Mouse (Mus musculus) erythroid progenitor cell, adult 5-6 weeks (primary cell): ENCODE data around the gene Kcnh2. TPM values are rescaled to one million over a fixed set of nuclear protein-coding genes. Genes with fewer than 3 reads are reported as not detected.

ENCODE experiments used
- ATAC-seq: replicated peaks from 2 replicates; pipeline ENCODE4 v1.8.0; 2016; ENCODE audit warnings: moderate number of reproducible peaks, mild to moderate bottlenecking, moderate TSS enrichment, inconsistent platforms; ENCODE audit not compliant: poor library complexity, low FRiP score, severe bottlenecking
- total RNA-seq, 2 experiments: library from RNA; stranded (forward) in 1 of 2; stranded (reverse) in 1 of 2; fragments of 150-400 nt in 1 of 2; fragments of 186-747, 209-891 nt in 1 of 2; gene quantifications; 2 replicates each; pipeline versions ENCODE4 v1.2.3 to v1.2.4; 2015 to 2017; ENCODE audit warnings: low replicate concordance in 2 of 2

Gene Kcnh2
- total RNA-seq, 2 experiments from 2014 or later: not detected

DNA sequence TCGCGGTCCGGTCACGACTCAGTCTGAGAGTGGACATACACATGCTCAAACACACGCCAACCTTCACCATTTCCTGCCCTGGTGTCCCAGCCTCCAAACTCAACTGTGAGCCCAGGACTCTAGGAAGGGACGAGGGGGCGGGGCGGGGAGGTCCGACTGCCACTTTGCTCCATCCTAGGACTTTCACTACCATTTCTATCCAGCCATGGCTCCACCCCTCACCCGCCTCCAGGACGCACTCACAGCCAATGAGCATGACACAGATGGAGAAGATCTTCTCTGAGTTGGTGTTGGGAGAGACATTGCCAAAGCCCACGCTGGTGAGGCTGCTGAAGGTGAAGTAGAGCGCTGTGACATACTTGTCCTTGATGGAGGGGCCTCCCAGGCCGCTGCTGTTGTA is 26.2 kb downstream of the Kcnh2 start:
- ATAC-seq: no peak

DNA sequence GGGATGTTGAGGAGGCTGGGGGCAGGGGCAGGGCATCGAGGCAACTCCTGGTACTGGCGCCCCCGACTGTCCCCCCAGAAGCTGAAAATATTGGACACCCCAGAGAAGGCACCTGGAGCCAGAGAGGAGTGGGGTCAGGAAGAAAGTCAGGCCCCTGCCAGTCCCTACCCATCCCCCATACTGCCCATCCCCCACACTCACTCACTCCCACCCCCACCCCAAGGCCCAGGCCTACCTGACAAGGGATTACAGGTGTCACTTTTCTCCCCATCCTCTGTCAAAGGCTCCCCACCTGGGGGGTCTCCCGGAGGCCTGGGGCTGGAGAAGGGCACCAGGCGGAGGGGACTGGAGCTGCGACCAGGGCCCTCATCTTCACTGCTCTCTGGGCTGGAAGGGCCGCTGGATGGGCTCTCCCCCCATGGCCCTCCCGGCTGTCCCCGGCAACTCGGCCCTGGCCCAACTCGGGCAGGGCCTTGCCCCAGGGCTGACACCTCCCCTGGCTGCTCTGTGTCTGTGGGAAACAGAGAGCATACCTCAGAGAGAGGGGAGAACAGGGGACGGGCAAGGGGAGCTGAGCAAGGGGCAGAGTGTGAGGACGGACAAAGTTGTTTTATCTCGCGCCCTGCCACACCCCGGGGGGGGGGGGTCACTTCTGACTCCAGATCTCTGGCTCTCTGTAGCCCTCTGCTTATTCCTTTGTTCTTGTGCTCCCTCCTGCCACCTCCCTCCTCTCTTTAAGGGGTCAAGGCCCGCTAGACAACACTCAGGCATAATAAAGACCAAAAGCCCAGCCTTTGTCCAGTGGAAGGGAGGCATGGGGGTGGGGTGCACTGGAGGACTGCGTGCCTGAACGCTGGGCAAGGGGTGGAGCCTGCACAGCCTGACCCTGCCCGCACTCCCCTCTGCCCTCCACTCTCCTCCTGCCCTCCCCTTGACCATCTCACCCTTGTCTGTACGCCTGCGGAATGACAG is 29.4 kb downstream of the Kcnh2 start:
- no peak for ATAC-seq

DNA sequence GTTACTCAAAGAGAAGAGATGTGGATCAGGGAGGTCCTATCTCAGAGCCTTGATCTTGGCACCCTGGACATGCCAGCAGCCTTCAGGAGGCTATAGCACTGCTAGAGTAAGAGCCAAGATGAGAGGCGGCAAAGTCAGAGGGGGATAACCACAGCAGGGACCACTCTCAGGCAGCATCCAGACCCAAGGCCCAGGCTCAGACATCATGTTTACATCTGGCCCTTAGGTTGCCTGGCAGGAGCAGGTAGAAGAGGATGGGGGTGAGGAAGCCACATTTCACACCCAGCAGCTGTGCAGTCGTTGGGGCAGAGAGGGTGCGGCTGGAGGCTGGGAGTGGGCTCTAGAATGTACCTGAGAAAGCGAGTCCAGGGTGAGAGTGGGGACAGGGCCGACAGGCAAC is 30.5 kb downstream of the Kcnh2 start:
- ATAC-seq: no peak

DNA sequence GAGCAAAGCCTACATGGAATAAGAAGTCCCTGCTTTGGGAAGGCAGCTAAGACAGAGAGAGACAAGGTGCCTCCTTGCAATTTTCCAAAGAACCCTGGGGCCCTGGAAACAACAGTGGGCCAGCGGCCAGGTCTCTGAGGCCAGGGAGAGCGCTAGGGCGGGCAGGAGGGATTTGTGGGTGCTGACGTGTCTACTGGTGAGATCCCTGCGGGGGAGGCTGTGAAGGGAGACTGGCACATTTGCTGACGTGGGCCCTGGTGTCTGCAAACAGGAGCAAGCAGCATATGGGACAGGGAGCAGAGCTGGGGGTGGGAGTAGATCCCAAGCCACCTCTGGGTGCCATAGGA is 31.0 kb downstream of the Kcnh2 start:
- no peak for ATAC-seq

DNA sequence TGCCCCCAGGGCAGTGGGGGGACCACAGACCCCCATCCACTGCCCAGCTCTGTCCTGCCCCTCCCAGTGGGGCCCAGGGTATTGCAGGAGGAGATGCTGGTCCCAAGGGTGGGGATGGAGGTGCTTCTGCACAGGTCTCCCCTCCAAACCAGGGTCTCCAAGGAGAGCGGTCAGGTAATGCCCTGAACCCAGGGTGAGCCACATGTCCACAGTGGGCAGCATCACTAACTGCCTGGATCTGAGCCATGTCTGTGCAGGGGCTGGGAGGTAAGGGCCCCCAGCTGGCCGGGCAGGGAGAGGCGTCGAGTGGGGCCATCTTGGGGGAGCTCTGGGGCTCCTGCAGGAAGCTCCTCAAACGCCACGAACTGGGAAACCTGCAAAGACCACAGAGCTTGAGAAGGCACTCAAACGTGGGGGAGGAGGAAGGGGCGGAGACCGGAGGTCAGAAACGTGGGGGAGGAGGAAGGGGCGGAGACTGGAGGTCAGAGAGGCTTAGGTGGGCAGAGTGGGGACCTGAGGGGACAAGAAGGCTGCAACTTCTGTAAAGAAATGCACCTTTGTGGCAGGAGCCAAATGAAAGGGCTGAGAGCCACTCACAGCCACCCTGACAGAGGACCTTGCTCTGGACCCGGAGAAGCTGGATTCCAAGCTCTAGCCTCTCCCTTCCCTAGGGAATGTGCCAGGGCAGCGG is 31.5 kb downstream of the Kcnh2 start:
- no peak for ATAC-seq

DNA sequence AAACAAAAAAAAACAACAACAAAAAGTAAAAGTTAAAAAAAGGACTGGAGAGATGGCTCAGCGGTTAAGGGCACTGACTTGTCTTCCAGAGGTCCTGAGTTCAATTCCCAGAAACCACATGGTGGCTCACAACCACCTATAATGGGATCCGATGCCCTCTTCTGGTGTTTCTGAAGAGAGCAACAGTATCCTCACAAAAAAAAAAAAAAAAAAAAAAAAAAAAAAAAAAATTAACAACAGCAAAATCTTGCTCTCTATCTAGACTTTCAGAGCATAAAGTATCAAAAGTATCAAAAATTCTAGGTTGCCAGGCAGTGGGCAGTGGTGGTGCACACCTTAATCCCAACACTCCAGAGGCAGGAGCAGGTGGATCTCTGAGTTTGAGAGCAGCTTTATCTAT is 42.2 kb downstream of the Kcnh2 start:
- ATAC-seq: no peak

DNA sequence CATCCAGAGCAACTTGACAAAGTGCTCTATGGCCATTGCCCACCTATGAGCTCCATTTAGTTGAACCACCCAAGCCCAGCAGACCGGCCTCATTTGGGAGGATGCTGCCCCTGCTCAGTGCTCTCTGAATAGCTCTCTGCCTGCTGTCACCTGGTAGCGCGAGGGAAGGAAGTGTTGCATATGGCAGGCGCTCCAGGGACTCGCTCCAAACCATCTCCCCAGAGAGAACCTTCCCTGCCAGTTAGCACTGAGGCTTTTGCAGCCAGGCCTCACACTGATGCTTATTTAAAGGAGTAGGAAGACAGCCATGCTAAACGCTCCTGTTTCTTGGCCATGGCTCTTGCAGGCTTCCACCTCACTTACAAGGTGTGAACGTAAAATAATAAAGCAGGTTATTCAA is 42.8 kb downstream of the Kcnh2 start:
- ATAC-seq: no peak

DNA sequence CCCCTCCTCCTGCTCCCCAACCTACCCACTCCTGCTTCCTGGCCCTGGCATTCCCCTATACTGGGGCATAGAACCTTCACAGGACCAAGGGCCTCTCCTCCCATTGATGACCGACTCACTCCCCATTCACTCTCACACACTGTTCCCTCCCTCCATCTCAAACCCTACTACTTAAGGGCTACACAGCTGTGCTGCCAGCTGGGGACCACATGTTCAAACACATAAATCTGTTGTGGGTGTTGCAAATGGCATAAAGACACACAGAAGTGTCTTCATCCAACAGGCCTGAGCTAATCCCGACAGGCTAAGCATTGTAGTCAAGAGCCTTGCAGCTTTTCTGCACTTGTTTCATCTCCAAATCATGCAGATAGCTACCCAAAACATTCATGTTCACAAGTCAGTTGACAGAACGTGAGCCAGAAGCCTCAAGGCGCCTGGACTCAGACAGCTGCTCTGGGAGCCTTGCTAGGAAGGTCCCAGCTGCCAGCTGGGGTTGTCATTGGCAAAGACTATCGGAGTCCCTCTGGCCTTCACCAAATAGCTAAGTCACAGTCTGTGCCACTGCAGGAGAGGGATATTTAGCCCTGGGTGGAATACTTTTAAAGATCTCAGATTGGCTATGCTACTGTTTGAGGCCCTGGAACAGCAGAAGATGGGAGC is 44.2 kb downstream of the Kcnh2 start:
- no peak for ATAC-seq

DNA sequence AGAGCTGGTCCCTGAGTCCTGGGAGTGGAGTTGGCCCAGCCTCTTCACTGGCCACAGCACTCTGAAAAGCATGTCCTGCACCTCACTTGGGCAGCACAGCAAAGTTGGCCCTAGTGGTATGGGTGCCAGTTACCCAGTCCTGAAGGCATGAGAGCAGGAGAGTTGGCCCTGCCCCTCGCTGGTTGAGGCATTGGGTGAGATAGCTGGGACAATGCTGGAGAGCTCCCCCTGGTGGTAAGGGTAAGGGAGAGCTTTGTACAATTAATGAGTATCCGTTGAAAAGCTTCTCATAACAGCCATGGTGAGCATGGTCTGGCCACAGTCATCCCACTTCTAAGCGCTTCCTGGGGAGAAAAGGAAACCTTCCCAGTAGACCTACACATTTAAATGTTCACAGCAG is 48.2 kb downstream of the Kcnh2 start:
- peak; percentile 61 for ATAC-seq

DNA sequence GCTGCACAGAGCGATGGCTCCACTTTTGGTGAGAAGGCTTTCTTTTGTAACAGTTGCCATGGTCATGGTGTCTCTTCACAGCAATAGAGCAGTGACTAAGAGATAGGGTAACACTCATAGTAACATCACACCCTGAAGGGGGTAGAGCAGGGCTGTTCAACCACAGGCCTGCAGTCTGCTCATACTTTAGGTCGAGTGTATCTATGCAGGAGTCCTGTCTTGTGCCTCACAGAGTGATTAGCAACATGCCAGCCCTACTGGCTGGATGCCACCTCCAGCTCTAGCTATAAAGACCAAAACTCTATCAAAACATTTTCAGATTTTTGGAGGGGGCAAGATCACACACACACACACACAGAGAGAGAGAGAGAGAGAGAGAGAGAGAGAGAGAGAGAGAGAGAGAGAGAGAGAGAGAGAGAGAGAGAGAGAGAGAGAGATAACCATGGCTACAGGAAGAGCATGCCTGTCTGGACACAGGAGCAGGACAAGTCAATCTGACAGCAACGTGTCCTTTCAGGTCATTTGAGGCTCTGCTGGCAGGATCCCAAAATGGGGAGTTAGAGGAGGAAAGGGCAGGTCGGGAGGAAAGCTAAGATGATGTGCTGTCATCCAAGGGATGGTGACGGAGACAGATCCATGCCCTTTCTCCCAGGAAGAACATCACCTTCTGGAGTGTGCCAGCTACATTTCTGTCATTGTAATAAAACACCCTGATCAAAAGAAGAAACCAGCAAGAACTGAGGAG is 51.4 kb downstream of the Kcnh2 start:
- no peak for ATAC-seq

DNA sequence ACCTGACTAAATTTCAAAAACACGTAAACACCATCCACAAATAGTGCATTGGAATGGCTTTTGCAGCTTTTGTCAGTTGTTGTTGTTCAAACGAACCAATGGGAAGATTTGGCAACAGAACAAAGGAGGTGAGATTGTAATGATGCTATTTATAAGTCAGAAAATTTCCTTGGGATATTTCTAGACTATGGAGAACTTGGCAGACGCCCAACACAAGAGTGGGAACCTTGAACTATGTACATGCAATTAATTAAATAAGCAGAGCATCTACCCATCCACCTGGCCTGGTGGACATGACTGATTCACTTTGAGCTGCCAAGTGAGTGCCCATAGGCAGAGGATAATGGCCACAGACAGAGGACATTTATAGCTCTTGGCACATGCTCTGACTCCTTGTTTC is 59.5 kb downstream of the Kcnh2 start:
- no peak for ATAC-seq

DNA sequence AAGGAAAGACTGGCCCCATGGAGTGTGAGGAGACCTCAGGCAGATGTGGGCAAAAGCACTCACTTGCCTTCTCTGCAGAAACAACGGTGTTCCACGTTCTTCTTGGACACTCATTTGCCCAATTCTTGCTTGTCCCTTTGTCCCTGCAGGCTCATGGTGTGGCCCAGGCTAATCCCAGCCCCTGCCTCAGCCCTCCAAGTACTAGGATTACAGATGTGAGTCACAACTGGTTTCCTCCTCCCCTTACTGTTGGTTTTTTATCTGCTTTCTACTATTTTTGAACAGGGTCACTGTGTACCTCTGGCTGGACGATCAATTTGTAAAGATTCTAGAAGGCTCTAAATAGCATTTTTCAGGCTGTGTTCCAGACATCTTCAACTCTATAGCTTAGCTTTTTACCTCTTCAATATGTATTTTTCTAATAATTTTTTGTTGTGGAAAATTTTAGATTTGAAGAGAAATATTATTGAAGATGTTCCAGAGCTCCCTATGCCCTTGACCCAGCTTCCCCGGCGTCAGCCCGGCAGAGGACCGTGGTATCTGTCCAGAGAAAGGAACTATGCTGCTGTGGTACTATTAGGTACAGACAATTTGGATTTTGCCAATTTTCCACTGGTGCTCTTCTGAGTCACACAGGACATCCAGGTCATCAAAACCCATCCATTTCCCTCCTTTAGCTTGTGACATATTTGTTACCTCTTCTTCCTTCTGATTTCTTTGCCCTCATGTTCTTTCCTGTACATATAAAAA is 65.0 kb downstream of the Kcnh2 start:
- ATAC-seq: no peak

DNA sequence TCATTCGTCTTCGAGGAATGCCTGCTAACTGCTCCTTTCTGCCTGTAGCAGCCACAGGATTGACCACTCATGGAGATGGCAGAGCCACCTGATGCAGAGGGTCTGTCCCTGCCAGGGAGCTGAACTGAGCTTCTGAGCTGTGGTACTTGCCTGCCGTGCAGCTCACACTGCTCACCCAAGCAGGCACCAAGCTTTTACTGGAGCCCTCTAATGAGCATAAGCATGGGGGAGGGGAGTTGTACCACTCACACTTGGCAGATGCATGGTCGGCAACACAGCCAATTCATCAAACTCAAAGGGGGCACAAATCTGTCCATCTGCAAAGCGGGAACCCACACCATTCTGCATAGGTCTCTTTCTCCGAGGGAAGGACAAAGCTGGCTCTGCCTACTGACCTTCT is 67.3 kb downstream of the Kcnh2 start:
- ATAC-seq: no peak

DNA sequence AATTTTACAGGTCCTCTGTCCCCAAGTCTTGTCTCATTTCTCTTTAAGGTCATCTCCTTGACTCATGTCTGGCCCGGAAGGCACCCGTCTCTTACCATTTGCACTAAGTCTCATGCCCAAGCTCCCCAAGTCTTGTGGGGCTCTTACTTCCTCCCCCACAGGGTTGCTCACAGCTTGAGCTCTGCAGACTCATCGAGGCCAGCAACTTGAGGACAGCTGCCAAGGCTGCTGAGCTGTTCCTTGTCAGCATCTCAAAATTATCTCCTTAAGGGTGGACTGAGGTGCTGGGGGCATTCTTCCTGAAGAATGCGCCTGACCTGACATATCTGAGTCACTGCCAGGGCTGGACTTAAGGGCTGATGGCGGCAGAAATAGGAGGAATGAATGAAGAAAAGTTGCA is 68.2 kb downstream of the Kcnh2 start:
- ATAC-seq: no peak

DNA sequence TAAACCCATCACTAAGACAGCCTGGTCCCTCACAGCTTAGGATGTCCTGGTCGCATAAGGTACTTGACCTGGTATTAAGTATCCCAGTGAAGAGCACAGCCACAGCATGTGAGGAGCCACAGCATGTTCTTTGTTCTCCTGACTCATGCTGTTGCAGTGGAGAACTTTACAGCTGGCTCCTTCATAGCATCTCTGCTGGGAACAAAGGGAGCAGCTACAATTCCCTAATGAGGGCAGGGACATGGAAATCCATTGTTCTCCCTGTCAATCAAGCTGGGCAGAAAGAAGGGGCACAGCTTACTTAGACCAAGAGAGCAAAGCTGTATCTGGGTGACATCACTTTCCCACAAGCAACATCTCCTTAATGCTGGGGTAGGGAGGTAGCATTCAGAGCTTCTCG is 70.9 kb downstream of the Kcnh2 start:
- no peak for ATAC-seq

DNA sequence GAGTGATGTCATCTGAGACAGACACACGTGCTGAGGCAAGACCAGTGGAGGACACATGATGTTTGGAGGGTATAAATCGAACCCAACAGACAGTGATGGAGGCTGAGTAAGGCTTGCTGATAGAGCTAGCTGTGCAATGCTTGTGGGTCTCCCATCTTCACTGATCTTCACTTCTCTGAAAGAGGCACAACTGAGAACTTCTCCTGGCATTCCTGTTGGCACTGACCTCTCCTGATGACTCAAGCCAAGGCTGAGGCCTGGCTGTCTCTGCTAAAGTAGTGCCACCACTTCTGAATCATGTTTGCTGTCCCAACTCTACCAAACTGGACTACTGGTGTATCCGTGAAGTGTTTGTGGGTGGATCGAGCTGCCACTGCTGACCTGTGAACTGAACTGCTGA is 71.9 kb downstream of the Kcnh2 start:
- ATAC-seq: no peak

DNA sequence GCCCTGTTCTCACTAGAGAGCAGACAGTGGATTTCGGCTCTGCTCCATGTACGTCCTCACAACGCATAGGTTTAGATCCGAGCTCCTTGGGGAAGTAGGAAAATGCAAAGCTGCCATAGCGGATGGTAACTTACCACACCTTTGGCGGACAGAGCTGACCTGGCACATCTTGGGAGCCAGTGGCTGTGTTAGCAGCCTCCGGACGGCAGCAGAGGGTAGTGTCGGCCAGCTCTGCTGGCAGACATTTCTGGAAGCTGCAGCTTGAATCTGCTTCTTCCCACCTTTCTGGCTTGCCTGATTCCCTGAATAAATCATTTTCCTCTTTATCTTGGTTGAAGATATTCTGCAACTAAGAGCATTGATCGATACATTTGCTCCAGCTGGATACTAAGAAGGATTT is 73.2 kb downstream of the Kcnh2 start:
- ATAC-seq: no peak

DNA sequence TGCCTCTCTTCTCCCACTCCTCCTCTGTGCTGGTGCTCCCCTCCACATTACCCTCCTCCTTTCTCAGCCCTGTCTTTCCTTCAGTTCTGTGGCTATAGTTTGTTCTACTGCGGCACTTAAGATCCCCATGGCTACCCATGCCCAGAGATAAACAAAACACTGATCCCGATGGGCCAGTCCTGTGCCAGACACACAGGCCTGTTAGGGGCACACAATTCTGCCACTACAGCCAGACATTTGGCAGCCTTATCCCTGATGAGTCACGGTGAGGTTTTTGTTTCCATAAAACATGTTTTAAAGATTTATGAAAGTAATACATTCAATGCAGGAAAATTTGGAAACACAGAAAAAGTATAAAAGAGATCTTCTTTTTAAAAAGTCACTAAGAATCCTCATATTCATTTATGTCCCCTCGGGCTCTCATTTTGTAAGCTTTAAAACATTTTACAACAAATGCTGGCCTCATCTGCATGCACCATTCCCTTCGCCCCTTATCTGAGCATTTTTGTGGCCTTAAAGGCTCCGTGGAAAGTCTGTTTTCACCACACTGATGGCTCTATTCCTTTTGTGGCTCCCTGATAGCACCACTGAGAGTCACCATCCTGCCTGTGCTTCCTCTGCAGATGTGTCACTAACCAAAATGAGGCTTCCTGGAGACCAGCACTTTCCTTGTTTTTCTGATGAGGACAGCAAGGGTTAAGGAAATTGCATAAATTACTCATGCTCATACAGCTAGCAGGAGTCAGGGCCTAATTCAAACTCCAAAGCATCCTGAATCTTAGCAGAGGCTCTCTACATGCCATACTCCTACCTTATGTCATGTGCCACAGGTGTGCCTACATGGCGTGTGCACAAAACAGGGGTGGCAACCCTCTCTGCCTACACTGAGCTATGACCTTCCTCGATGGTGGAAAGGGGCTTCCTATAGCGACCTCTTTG is 77.5 kb downstream of the Kcnh2 start:
- ATAC-seq: no peak
